Mouse (Mus musculus) left cerebral cortex, postnatal 14 days (tissue): ENCODE results near the gene Stk32b. TPM values are rescaled to one million over a fixed set of nuclear protein-coding genes. Genes with fewer than 3 reads are reported as not detected.

ENCODE experiments used
- DNase-seq, 2 experiments: peaks; one replicate each; pipeline ENCODE4 v3.0.0; 2021 to 2022; ENCODE audit warnings: low spot score in 2 of 2, mixed read lengths in 1 of 2
- intact Hi-C: fragments of 180-260 bp; cut with DNase I; formaldehyde crosslinking; loops from one replicate; pipeline ENCODE4 v1.15.1; 2025
- total RNA-seq, 2 experiments: library from RNA; stranded (reverse); gene quantifications; 2 replicates each; pipeline ENCODE4 v1.2.3; 2021

Gene Stk32b
- total RNA-seq, 2 experiments from 2014 or later: 2.5 to 3.7 TPM

DNA sequence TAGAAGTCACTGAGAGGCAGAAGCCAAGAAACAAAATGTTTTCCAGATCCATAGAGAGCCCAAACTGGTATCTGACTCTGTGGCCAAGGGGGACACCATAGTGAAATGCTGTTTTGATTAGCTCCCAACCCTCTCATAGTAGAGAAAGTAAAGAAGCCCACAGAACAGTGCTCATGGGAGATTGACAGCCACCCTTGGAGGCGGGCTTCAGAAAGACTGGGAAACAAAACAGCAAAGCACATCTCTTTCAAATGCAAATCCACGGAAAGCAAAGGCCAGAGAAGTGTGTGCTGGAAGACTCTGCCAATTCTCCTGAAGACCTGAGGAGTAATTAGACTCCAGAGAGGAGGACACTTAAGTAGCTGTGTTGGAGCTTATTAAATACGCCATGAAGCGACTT, 21.2 kb downstream of the Stk32b start:
- intact Hi-C loops: no loop called here
- DNase-seq: no peak

GRCm38 (mm10) chr5:37692759-37693158, 24.2 kb downstream of the Stk32b start:
- intact Hi-C loops: no loop called here
- no peak for DNase-seq

DNA sequence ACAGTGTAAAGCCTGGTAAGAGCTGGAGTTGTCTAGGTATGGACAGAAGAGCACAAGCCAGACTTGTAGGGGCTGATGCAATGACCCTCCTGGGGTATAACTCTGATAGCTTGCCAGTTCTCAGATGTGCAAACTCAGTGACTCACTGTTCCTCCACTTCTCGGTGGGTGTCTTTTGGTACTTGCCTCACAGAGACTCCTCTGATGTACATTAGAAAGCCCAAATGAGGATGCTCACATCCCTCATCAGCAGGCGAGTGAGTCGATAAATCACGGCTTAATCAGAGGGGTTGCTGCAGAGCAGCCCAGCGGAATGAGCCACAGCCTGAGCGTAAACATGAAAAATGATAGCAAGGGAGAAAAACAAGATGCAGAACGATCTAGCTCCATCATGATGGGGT, 46.2 kb downstream of the Stk32b start:
- peak in 1 of 2 experiments; percentile 39 for DNase-seq
- intact Hi-C loops: no loop called here

- intact Hi-C loops: no loop called here
- no peak for DNase-seq
Measured at GRCm38 (mm10) chr5:37664962-37665361, 52.0 kb downstream of the Stk32b start.

DNA sequence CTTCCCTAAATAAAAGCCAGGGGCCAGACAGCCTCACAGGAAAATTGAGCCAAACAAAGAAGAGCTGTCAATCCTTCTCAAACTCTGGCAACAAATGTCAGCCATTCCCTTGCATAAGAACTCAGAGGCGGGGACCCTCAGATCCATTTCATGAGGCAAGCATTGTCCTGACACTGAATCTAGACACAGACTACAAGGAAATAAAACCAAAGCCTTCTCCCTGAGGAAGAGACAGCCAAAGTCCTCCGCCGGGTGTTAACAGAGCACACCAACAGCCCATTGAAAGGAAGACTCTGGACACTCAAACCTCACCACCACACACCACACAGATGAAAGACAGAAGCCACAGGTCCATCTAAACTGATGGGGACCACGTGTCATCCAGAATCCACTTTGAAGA, 57.8 kb downstream of the Stk32b start:
- DNase-seq: no peak
- intact Hi-C loops: no loop called here

GRCm38 (mm10) chr5:37657741-37658140, 59.2 kb downstream of the Stk32b start:
- DNase-seq: peak; percentile 39 to 58
- intact Hi-C loops: no loop called here

GRCm38 (mm10) chr5:37655208-37655607, 61.8 kb downstream of the Stk32b start:
- DNase-seq: no peak
- intact Hi-C loops: no loop called here

GRCm38 (mm10) chr5:37650681-37651211, 66.2 kb downstream of the Stk32b start:
- no peak for DNase-seq
- intact Hi-C loops: no loop called here

DNA sequence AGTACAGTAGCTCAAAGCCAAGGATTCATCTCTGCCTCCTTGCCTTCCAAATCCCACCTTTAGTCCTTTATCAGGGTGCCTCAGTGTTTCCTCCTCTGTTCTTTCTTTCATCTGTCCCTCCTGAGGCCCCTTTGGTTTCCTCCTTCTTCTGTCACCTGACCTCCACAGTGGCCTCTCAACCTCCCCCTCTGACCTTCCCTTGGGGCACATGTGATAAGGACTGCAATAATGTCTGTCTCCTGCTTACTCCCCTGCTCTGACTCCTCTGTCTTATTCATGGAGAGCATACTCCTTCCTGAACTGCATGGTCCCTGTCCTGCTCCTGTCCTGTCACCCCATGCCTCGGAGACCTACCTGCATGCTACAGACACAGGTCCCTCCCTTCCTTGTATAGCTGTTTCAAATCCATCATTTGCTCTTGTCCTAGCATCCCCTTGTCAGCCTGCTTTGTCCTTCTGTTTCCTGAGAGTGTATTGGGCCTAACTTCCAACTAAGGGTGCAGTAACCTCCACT, 66.8 kb downstream of the Stk32b start:
- intact Hi-C loops: no loop called here
- DNase-seq: no peak

GRCm38 (mm10) chr5:37644082-37644481, 72.9 kb downstream of the Stk32b start:
- intact Hi-C loops: no loop called here
- no peak for DNase-seq

- DNase-seq: no peak
- intact Hi-C loops: no loop called here
Measured at GRCm38 (mm10) chr5:37642486-37642885, 74.5 kb downstream of the Stk32b start.

DNA sequence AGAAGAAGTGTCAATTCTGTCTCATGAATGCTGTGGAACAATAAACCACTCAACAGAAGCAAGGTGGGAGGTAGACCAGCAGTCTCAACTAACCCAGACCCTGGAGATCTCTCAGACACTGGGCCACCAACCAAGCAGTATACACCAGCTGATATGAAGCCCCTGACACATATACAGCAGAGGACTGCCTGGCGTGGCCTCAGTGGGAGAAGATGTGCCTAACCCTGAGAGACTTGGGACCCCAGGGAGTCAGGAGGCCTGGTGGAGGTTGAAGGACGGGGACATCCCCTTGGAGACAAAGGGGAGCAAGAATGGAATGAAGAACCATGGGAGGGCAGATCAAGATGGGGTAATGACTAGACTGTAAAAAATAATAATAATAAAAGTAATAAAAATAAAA, 82.2 kb downstream of the Stk32b start:
- intact Hi-C loops: no loop called here
- no peak for DNase-seq

- no peak for DNase-seq
- intact Hi-C loops: no loop called here
Measured at GRCm38 (mm10) chr5:37627437-37628163, 89.4 kb downstream of the Stk32b start.

DNA sequence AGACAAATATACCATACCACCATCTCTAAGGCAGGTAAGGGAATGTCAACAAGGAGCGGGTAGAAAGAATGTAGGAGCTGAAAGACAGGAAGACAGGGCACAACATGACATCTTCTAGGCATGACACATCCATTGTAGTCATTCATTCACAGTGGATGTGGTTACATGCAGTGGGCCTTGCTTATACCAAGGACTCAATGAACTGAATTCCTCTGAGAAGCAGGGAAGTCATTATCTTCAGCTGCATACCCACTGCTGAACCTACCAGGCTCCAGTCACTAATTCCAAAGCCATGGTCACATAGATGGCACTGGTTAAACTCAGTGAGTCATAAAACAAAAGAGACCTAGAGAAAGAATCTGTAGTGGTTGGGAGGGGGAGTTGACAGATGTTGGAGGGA, 105.1 kb downstream of the Stk32b start:
- no peak for DNase-seq
- intact Hi-C loops: no loop called here

GRCm38 (mm10) chr5:37599566-37599965, 117.4 kb downstream of the Stk32b start:
- DNase-seq: no peak
- intact Hi-C loops: no loop called here

- intact Hi-C loops: no loop called here
- DNase-seq: no peak
Measured at GRCm38 (mm10) chr5:37598271-37598670, 118.7 kb downstream of the Stk32b start.

GRCm38 (mm10) chr5:37592411-37592810, 124.6 kb downstream of the Stk32b start:
- DNase-seq: no peak
- intact Hi-C loops: no loop called here

DNA sequence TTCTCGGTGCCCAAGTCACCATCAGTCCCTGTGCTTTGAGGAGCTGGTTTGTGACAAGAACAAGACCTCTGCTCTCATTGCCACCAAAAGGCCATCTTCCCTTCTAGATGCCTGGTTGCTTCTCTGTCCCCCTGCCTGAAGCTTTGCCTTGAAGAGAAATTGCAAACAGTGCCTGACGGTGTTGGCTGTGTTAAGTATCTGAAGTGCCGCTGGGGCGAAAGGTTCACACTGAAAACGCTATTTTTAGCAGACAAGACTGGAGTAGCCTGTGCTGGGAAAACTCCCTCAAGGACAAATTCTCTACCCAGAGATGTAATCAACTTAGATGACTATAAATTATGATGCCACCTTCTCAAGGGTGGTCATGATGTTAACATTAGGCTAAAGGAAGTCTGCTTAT, 129.1 kb downstream of the Stk32b start:
- intact Hi-C loops: no loop called here
- no peak for DNase-seq

- intact Hi-C loops: no loop called here
- no peak for DNase-seq
Measured at GRCm38 (mm10) chr5:37586071-37586470, 130.9 kb downstream of the Stk32b start.

- intact Hi-C loops: no loop called here
- DNase-seq: no peak
Measured at GRCm38 (mm10) chr5:37575427-37575826, 141.5 kb downstream of the Stk32b start.

- intact Hi-C loops: no loop called here
- DNase-seq: no peak
Measured at GRCm38 (mm10) chr5:37557274-37557815, 159.6 kb downstream of the Stk32b start.
